Mouse (Mus musculus) thymus, postnatal 36 days (tissue): ENCODE measurements at regions not wholly inside any gene's neighbourhood (a gene's known extent, or its start where the extent isn't known, plus 50 kb on each side); places are given as distances from the start of the nearest gene placed in this dataset.

Source experiments
- DNase-seq, 2 experiments: peaks; one replicate each; pipeline ENCODE4 v3.0.0; 2022; ENCODE audit warnings: mixed read lengths in 2 of 2

GRCm38 (mm10) chr2:128374926-128375325 lies 216.1 kb upstream of the Spdye4c start:
- no peak for DNase-seq

- DNase-seq, result no peak
These were observed 215.2 kb upstream of the Spdye4c start for GRCm38 (mm10) chr2:128375827-128376226.

DNA sequence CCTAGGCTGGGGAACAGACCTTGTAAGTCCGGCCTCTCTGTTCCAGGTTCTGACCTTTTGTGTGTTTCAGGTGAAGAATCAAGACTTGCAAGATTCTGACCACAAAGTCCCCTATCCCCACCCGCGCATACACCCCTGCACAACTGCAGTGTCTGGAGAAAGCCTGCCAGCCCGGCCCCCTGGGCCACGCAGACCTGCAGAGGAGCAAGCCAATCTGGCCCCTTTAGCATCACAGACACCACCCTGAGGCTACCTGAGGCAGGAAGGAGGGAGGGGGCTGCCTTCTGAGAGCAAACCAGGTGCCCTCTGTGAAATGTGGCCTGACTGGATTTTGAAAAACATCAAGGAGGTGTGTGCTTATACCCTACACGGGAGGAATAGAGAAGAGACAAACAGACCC lies 213.8 kb upstream of the Spdye4c start:
- no peak for DNase-seq

DNA sequence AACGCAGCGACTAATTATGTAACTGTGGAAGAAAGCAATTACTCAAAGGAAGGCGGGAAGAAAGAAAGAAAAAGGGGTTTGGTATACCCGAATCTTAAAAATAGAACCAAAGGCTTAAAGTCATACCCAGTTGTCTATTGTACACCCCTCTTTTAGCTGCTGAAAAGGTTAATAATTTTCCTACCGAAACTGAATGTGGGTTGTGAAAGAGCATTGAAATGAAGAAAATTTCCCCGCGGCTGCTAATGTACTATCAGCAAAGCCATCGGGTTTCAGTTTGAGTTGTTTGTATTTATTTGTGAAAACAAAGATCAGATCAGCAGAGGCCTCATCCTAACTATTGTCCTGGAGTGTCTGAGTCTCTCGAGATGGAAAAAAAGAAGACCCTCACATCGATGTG lies 213.3 kb upstream of the Spdye4c start:
- DNase-seq, result no peak

GRCm38 (mm10) chr2:128378456-128378855 lies 212.6 kb upstream of the Spdye4c start:
- DNase-seq, result no peak

- no peak for DNase-seq
These were observed 211.9 kb upstream of the Spdye4c start for GRCm38 (mm10) chr2:128379151-128379550.

DNA sequence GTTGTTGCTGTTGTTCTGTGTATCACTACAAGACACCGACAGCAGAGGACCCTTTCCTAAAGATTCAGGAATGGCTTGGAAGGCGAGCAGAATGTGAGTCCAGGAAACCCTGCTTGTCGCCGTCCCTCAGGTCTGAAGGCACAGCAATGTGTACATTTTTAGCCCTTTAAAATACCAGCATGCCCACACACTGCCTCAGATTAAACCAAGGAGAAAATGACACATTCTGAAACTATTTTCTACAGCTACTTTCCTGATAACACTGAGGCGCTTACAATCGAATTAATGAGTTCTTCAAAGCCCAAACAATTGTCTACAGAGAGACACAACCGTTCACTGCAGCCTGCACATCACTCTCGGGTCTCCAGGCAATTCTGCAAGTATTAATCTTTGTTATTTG lies 211.5 kb upstream of the Spdye4c start:
- DNase-seq, result no peak

DNA sequence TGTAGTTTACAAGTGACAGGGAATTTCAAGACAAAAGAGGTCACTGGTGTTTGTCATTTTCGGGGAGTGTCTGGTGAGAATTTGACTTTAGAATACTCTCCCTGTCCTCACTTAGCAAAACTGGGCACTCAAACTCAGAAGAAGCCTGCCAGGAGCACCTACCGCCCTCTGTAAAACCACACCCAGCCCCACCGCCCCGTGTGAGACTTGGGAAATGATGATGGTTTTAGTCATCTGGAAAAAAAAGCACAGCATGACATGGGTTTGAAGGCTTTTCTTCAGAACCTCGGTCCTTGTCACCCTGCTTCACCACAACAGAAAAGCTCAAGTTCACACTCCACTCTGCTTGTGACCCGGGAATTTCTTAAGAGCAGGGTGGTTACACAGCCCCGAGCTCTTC lies 210.4 kb upstream of the Spdye4c start:
- DNase-seq, result no peak

GRCm38 (mm10) chr2:128381684-128382205 lies 209.3 kb upstream of the Spdye4c start:
- DNase-seq, result no peak

DNA sequence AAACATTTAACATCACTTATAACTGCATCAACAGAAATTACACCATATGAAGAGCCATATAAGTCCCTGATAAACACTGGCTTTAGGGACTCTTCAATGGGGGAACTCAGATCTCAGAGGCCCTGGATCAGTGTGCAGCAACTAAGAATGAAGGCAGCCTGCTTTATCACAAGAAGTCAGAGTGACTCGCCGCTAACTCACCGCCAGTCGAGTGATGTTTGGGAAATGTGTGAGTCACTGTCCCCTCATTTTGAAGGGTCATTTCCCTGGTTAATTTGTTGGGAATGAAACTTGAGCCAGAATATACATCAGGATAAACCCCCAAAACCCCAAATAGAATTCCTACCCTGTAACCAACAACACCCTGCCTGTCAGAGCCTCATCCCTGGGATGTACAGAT lies 208.5 kb upstream of the Spdye4c start:
- no peak for DNase-seq

DNA sequence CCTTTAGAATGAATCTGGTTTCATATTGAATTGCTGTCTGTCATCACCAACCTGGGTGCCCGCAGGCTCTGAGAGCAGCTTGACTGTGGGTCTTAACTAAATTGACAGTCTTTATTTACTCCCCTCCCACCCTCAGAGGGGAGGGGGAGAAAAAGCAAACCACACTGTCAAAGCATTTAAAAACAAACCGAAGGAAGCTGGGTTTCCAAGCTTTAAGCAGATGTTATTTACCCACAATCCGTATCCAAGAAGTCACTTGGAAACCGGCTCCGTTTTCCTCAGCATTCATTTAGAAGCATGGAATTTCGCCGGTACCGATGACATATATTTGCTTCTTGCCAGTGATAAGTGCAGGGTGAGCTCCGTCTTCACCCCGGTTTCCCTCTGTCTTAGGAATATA lies 206.4 kb upstream of the Spdye4c start:
- no peak for DNase-seq

DNA sequence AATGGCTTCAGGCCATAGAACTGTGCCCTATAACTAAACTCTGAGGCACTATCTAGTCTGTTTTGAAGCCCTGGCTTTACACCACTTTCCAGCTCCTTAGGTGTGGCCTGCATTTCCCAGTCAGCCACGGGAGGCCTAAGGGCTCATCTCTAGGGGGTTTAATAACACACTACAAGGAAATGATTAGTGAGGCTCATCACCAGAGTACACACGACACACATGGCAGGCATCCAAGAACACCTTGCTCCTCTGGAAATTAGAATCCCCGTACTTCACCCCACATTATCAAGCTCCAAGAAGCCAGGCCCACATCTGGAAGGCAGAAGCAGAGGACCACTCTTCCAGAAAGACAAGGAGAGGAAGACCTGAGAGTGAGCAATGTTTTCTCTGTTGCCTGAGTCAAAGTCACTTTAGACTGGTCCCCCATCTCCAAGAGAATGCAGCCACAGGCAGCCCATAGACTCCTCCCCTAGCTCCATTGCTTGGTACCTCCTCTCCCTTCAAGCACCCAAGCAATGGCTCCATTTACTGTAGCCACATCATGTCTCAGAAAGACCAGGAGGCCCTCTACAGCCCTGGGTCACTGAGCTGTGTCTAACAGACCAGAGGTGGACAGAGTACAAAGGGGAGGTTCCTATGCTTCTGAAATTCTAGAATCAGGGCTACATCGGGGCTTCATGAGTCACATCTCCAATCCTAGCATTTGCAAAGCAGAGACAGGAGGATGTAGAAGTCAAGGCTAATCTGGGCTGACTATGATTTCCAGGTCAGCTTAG lies 204.0 kb upstream of the Spdye4c start:
- DNase-seq, result no peak

GRCm38 (mm10) chr2:128387851-128388471 lies 203.0 kb upstream of the Spdye4c start:
- no peak for DNase-seq

- no peak for DNase-seq
These were observed 202.0 kb upstream of the Spdye4c start for GRCm38 (mm10) chr2:128388883-128389470.

- no peak for DNase-seq
These were observed 198.7 kb upstream of the Spdye4c start for GRCm38 (mm10) chr2:128392344-128392743.

GRCm38 (mm10) chr2:128393401-128393800 lies 197.6 kb upstream of the Spdye4c start:
- no peak for DNase-seq

DNA sequence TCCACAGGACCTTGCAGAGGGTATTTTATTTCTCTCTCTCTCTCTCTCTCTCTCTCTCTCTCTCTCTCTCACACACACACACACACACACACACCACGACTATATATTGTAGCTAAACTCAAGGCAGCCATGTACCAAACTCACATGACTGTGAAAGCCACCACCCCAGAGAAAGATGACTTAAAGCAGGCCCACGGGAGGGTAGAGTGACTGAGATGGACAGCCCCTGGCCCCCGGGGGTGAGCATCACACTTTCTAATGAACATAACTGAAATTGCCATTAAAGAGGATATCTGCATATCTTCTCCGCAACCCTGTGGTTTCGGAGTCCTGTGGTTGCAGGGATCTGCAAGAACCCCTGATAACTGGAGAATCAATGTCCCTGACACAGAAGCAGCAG lies 197.1 kb upstream of the Spdye4c start:
- no peak for DNase-seq

- no peak for DNase-seq
These were observed 195.6 kb upstream of the Spdye4c start for GRCm38 (mm10) chr2:128395308-128396007.

DNA sequence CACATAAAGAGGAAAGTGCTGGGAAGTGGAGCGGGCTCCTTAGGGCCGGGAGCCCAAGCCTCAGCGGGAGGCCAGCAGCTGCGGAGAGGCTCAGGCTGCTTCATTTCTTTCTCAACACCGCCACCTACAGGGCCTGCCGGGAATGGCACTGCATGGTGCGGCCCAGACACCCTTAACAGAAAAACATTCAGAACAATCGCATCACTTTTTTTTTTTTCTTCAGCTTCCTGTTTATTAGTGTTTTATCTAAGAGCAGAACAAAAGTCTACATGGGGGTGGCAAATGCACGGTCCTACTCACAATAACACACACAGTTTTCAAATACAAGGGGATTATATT lies 195.0 kb upstream of the Spdye4c start:
- peak; percentile 87 to 92 for DNase-seq

DNA sequence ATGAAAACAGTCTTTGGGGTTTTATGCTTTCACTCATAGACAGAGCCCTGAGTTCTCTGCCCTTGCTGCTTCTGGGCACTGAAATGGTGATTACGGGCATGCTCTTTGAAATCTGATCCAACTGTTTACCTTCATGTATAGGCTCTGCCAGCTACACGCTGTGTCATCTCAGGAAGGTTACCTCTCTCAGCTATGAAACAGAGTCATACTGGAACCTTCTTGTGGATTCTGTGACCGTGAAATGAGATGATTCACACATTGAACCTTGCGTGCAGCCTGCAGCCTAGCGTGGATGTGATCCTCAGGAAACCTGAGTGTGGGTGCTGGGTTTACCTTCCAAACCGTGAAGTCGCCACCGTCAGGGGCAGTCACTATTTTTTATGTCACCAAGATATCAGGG lies 189.7 kb upstream of the Spdye4c start:
- DNase-seq, result no peak

DNA sequence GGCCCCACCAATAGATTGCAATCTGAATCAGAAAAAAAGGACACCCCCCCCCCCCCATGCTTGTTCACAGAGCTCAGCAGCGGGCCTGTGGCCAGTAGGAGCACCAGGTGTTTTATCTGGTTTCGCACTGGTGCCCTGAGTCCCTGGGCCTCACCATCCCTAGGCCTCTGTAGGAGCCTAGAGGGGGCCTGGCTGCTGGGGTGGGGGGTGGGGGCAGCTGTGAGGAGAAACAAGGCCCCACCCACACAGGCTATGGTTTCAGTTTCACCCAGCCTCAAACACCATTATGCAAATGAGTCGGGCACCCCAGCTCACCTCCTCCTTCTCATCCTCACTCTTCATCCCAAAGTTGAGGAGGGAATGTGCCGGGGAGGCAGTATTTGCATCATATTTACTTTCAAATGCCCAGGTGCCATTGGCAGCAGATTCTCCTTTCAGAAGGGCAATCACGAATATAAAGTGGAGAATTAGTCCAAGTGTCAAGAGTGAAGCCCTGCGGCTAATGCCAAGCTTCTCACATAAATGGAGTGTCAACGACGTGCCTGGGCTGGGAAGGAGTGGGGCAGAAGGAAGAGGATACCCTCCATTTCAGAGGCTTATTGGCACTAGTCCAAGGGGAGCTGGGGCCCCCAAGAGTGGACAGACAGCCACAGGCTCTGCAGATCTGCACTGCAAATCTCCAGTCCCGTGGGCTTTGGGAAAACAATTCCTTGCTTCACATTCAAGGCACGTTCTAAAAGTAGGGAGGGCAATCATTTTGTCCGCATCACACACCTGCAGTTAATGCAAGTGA lies 187.7 kb upstream of the Spdye4c start:
- DNase-seq, result no peak

- DNase-seq, result no peak
These were observed 186.6 kb upstream of the Spdye4c start for GRCm38 (mm10) chr2:128404405-128404804.

DNA sequence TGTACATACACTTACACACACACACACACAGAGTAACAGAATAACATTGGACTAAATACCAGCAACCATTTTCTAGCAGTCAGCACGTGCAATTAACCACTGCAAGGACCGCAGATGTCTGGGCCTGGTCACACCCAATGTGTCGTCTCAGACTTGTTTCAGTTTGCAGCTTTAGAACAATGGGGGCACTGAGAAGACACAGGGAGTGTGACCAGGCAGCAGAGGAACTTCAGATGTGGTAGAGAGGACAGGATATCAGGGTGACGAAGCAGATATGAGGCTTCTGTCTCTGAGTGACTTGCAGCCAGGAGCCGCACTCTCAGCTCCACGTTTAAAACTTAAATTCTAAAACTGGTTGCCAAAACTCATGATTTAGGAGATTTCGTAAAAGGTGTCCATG lies 183.9 kb upstream of the Spdye4c start:
- DNase-seq, result no peak
